Mouse (Mus musculus): Measurements from ENCODE around the gene Mthfd1.

- TF ChIP-seq CTCF (IDR thresholded peaks at IDR 0.05) (no peak), EP300 (IDR thresholded peaks at IDR 0.05) (no peak)
Measured at GRCm38 (mm10) chr12:76268686-76269085, 13.6 kb downstream of the Mthfd1 start.

All from lung, postnatal 0 days (tissue).